Mouse (Mus musculus): ENCODE results near the gene Frmd4a.

Frmd4a gene

GRCm38 (mm10) chr2:4142221-4142950 is 124.9 kb downstream of the Frmd4a start:
- DNase-seq: peak; percentile 68 to 71

GRCm38 (mm10) chr2:4144424-4144823 is 126.9 kb downstream of the Frmd4a start:
- peak in 1 of 2 experiments; percentile 13 for DNase-seq

- DNase-seq: peak; percentile 34 to 45
These were observed 135.1 kb downstream of the Frmd4a start for GRCm38 (mm10) chr2:4152521-4153040.

- peak; percentile 74 to 75 for DNase-seq
These were observed 135.7 kb downstream of the Frmd4a start for GRCm38 (mm10) chr2:4153131-4153631.

GRCm38 (mm10) chr2:4154036-4154653 is 136.6 kb downstream of the Frmd4a start:
- peak; percentile 36 to 39 for DNase-seq

DNA sequence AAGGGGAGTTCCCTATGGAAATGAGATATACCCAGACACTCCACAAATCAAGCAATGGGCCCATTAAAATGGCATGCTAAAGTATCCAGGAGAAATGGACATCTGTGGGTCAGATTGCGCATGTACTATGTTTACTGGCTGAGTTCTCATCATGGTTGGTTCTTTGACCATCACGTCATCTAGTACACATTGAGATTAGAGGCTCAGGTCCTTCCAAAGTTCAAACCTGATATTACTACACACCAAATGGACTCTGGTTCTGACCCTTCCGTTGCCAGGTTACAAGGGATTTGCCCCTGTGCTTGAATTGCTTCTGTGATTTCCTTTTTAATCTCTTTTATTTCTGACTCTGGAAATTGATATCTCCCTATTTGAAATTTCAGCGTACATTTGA is 137.1 kb downstream of the Frmd4a start:
- no peak for DNase-seq

- peak in 1 of 2 experiments; percentile 14 for DNase-seq
These were observed 137.9 kb downstream of the Frmd4a start for GRCm38 (mm10) chr2:4155406-4155805.

DNA sequence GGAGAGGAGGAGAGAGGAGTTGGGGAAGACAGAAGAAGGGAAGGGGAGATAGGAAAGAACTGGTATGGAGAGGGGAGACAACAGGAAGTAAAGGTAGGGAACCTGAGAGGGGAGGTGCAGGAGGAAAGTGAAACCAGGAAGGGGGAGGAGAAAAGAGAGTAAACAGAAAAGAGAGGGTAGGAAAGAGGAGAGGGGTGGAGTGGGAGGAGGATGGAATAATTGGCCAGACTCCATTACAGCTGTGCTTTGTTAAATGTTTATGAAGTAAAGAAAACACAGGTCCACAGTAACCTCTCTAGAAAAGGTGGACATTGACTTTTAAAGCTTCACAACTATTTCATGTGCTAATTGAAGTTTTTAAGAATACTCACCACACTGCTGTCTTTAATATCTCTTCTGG is 139.0 kb downstream of the Frmd4a start:
- DNase-seq: no peak

DNA sequence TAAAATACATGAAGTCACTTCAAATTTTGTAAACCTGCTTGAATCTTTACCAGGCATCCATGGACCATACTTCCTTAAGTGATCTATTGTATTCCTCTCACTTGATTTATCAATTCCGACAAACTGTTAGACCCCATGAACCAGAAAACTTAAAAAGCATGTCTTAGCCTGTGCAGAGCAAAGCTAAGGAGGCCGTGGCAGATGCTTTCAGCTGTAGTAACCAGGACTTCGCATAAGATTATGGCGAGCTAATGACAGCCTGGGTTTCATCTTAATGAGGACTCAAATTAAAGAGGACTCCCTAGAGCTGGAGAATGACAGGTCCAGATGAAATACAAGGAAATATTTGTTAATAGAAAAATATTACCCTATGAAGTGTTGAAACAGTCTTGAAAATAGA is 139.9 kb downstream of the Frmd4a start:
- no peak for DNase-seq

- DNase-seq: no peak
These were observed 142.2 kb downstream of the Frmd4a start for GRCm38 (mm10) chr2:4159574-4160203.

GRCm38 (mm10) chr2:4166191-4166590 is 148.7 kb downstream of the Frmd4a start:
- DNase-seq: no peak

DNA sequence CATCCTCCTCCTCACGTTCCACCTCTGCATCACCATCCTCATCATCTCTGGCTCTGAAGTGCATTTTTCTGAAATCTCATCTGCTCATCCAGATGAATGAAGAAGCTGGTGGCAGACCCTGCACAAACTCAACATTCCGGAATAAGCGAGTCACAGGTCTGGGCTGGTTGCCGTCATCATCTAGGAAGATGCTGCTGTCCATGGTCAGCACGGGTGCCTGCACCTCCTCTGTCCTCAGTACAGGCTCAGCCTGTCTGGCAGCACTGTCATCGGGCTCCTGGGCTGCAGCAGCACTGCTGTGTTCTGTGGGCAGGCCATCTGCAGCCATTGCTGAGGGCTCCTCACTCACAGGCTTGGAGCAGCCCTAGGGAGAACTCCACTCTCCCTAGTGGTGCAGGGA is 149.6 kb downstream of the Frmd4a start:
- no peak for DNase-seq

GRCm38 (mm10) chr2:4169726-4170125 is 152.2 kb downstream of the Frmd4a start:
- DNase-seq: no peak

GRCm38 (mm10) chr2:4170189-4170588 is 152.7 kb downstream of the Frmd4a start:
- no peak for DNase-seq

GRCm38 (mm10) chr2:4184991-4185390 is 167.5 kb downstream of the Frmd4a start:
- no peak for DNase-seq

- peak; percentile 80 to 84 for DNase-seq
These were observed 170.0 kb downstream of the Frmd4a start for GRCm38 (mm10) chr2:4187521-4187920.

DNA sequence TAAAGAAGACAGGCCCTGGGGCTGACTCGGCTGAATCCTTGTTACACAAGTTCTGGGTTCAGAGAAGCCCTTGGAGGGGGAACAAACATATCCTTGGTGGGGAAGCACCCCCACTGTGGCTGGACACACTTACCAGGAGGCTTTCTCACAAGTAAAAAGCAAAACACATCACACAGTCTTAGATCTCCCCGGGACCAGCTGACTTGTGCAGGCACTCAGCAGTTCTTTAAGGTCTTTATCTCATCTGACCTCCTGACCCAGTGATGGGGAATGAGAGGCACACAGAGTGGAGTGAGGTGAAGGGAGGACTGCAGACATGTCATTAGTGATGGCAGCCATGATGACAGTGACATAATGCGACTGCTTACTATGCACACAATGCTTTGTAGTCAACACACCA is 170.8 kb downstream of the Frmd4a start:
- no peak for DNase-seq

DNA sequence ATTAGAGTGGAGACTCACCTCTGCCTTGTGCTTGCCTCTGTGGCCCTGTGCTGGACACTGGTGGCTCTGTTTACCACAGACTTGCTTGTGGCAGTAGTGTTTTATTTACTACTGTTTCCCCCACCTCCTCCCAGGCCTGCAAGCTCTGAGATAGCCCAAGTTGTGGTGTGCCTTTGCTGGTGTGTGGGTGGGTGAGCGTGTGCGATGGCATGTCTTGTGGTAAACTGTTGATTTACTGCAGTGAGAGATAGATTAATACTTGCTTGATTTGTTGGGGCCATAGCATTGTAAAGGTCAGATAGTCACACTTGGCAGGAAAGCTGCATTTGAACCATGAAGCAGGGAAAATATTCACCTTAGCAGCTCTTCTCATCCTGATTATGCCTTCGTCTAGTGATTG is 172.8 kb downstream of the Frmd4a start:
- DNase-seq: no peak

DNA sequence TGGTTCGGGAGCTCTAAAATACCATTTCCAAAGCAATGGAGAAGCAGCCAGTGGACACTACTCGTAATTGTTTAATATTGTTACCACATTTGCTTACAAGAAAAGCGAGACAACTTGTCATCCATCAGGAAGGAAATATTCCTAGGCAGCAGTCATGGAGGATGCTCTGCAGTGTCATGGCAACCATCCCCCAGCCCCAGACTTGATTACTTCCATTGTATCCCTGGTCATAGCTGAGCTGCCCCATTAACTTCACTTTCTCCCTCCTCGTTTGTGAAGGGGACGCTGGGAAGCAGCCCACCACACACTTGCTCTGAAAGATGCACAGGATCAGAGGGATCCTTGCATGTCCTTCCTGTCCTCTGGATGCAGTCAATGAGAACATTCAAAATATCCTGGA is 173.5 kb downstream of the Frmd4a start:
- DNase-seq: no peak

DNA sequence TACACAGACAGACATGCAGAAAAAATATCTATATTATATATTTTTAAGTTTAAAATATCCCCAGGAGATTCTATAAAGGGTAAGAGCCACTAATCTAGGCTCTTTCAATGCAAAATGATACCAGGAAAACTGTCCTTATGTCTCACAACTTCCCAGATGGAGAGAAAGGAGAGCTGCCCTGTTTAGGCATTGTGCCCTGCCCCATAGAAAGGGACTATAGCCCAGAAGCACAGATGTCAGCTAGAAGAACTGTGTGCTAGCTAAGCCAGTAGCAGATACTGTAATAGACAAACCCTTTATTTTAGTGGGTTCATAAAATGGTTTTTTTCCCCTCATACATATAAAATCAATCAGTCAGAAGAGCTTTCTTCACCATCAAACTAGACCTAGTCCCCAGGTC is 175.7 kb downstream of the Frmd4a start:
- peak in 1 of 2 experiments; percentile 55 for DNase-seq

- peak; percentile 33 to 36 for DNase-seq
These were observed 177.0 kb downstream of the Frmd4a start for GRCm38 (mm10) chr2:4194324-4195014.

- DNase-seq: peak; percentile 70 to 76
These were observed 178.5 kb downstream of the Frmd4a start for GRCm38 (mm10) chr2:4196041-4196440.

- peak; percentile 66 for DNase-seq
These were observed 191.7 kb downstream of the Frmd4a start for GRCm38 (mm10) chr2:4209234-4209633.
